Mouse (Mus musculus): ENCODE data around the gene Tpp2. TPM values are rescaled to one million over a fixed set of nuclear protein-coding genes. Genes with fewer than 3 reads are reported as not detected.
"Not testable (repeated sequence)": the region's sequence is repeated elsewhere in the genome, so short reads cannot be mapped to it uniquely, and the experiment has no call there.

Gene Tpp2
- polyA plus RNA-seq, 1 experiment: 35.4 TPM

GRCm38 (mm10) chr1:44042555-44042915 is 109.1 kb downstream of the Tpp2 start:
- H3K4me1 ChIP-seq (ENCODE audit: control insufficient read depth, insufficient read depth, low read length): no peaks in the 10 kb centered on the region
- no peak overlapping the region for H3K4me3 ChIP-seq (ENCODE audit: control insufficient read depth, low read depth, low read length)
- H3K36me3 ChIP-seq (ENCODE audit: control insufficient read depth, insufficient read depth, low read length): no peaks in the 10 kb centered on the region
- no peaks in the 10 kb centered on the region for H3K27me3 ChIP-seq (ENCODE audit: control insufficient read depth, insufficient read depth, low read length)
- TF ChIP-seq CTCF (IDR thresholded peaks at IDR 0.05; ENCODE audit: control insufficient read depth, insufficient read depth, insufficient replicate concordance, low read depth, low read length) (no peak), POLR2A (IDR thresholded peaks at IDR 0.05; ENCODE audit: control insufficient read depth, low read depth, low read length) (no peak)
- H3K27ac ChIP-seq (ENCODE audit: control insufficient read depth, insufficient read depth, low read depth, low read length): no peak overlapping the region

GRCm38 (mm10) chr1:44045689-44046088 is 112.2 kb downstream of the Tpp2 start:
- H3K27me3 ChIP-seq (ENCODE audit: control insufficient read depth, insufficient read depth, low read length); H3K27ac ChIP-seq (ENCODE audit: control insufficient read depth, insufficient read depth, low read depth, low read length); H3K4me1 ChIP-seq (ENCODE audit: control insufficient read depth, insufficient read depth, low read length); H3K4me3 ChIP-seq (ENCODE audit: control insufficient read depth, low read depth, low read length); H3K36me3 ChIP-seq (ENCODE audit: control insufficient read depth, insufficient read depth, low read length): not testable (repeated sequence)

GRCm38 (mm10) chr1:44046556-44046955 is 113.1 kb downstream of the Tpp2 start:
- Histone ChIP-seq H3K4me1 (ENCODE audit: control insufficient read depth, insufficient read depth, low read length) (no peaks in the 10 kb centered on the region), H3K27me3 (ENCODE audit: control insufficient read depth, insufficient read depth, low read length) (no peaks in the 10 kb centered on the region), H3K4me3 (ENCODE audit: control insufficient read depth, low read depth, low read length) (no peak overlapping the region), H3K36me3 (ENCODE audit: control insufficient read depth, insufficient read depth, low read length) (no peaks in the 10 kb centered on the region), H3K27ac (ENCODE audit: control insufficient read depth, insufficient read depth, low read depth, low read length) (no peak overlapping the region)
- TF ChIP-seq POLR2A (IDR thresholded peaks at IDR 0.05; ENCODE audit: control insufficient read depth, low read depth, low read length) (no peak), CTCF (IDR thresholded peaks at IDR 0.05; ENCODE audit: control insufficient read depth, insufficient read depth, insufficient replicate concordance, low read depth, low read length) (no peak)

Other genes with a start within 250 kb of the Tpp2 start
- gene 1500015O10Rik, start 203.0 kb upstream of the Tpp2 start, polyA plus RNA-seq (2012; rRNA removed): 0.40 and 0.76 TPM in 2 replicates
- gene Uxs1, start 105.8 kb upstream of the Tpp2 start, polyA plus RNA-seq (2012; rRNA removed): 16.3 and 23.7 TPM in 2 replicates
- gene Mettl21c, start 86.4 kb downstream of the Tpp2 start, polyA plus RNA-seq (2012; rRNA removed): 0.07 TPM in 1 of 2 replicates, not detected in the other
- 3.4 and 4.5 TPM in 2 replicates for gene Gm8251, start 128.3 kb downstream of the Tpp2 start, polyA plus RNA-seq (2012; rRNA removed)
- 102 and 157 TPM in 2 replicates for gene Tex30, start 168.8 kb downstream of the Tpp2 start, polyA plus RNA-seq (2012; rRNA removed)
- gene Kdelc1, start 185.2 kb downstream of the Tpp2 start, polyA plus RNA-seq (2012; rRNA removed): 2.3 and 2.9 TPM in 2 replicates
- gene Bivm, start 185.3 kb downstream of the Tpp2 start, polyA plus RNA-seq (2012; rRNA removed): 1.8 and 2.0 TPM in 2 replicates
- gene Ercc5, start 214.1 kb downstream of the Tpp2 start, polyA plus RNA-seq (2012; rRNA removed): 3.6 and 5.2 TPM in 2 replicates